Mouse (Mus musculus) limb, embryonic 14.5 days (tissue): ENCODE data around the gene Olfr1336. TPM values are rescaled to one million over a fixed set of nuclear protein-coding genes. Genes with fewer than 3 reads are reported as not detected.

Source experiments
- ATAC-seq: fragments of 200-750 bp; cut with Nextera tagmentation; 2 replicates; pipeline ENCODE4 v1.8.0; 2017; ENCODE audit warnings: low read depth, moderate number of reproducible peaks, moderate TSS enrichment; ENCODE audit not compliant: low FRiP score
- DNase-seq: peaks from one replicate; pipeline ENCODE4 v3.0.0-alpha.2; 2015; ENCODE audit warnings: low spot score
- H3K27ac ChIP-seq: fragments of 300-500 bp; sonication (generic); replicated peaks from 2 replicates; pipeline ENCODE4 v1.5.1; 2014; ENCODE audit warnings: low read depth, mild to moderate bottlenecking, low read length, moderate library complexity, mixed read lengths
- H3K27me3 ChIP-seq: fragments of 300-500 bp; sonication (generic); 2 replicates; pipeline ENCODE4 v1.6.1; 2014; ENCODE audit warnings: low read length, mixed read lengths; ENCODE audit not compliant: control insufficient read depth, insufficient read depth
- H3K36me3 ChIP-seq: fragments of 300-500 bp; sonication (generic); 2 replicates; pipeline ENCODE4 v1.6.1; 2014; ENCODE audit warnings: mild to moderate bottlenecking, low read length, moderate library complexity, mixed read lengths; ENCODE audit not compliant: control insufficient read depth, insufficient read depth
- H3K4me1 ChIP-seq: fragments of 300-500 bp; sonication (generic); 2 replicates; pipeline ENCODE4 v1.6.1; 2014; ENCODE audit warnings: antibody characterized with exemption, low read length, mixed read lengths; ENCODE audit not compliant: control insufficient read depth, insufficient read depth
- H3K4me2 ChIP-seq: fragments of 300-500 bp; sonication (generic); replicated peaks from 2 replicates; pipeline ENCODE4 v1.6.1; 2014; ENCODE audit warnings: low read depth, mild to moderate bottlenecking, low read length, moderate library complexity; ENCODE audit not compliant: severe bottlenecking
- H3K4me3 ChIP-seq: fragments of 300-500 bp; sonication (generic); replicated peaks from 2 replicates; pipeline ENCODE4 v1.5.1; 2014; ENCODE audit warnings: low read length
- H3K9ac ChIP-seq: fragments of 300-500 bp; sonication (generic); 2 replicates; pipeline ENCODE4 v1.6.1; 2014; ENCODE audit warnings: mild to moderate bottlenecking, low read depth, low read length, moderate library complexity; ENCODE audit not compliant: severe bottlenecking
- H3K9me3 ChIP-seq: fragments of 300-500 bp; sonication (generic); 2 replicates; pipeline ENCODE4 v1.6.1; 2016; ENCODE audit warnings: low read length; ENCODE audit not compliant: control insufficient read depth
- POLR2A ChIP-seq: fragments of 200-500 bp; IDR thresholded peaks from 2 replicates; pipeline ENCODE4 v1.8.0; 2012; ENCODE audit warnings: inconsistent platforms, mild to moderate bottlenecking, moderate library complexity, borderline replicate concordance; ENCODE audit not compliant: insufficient read depth, insufficient read length; ENCODE audit errors: extremely low read depth
- WGBS: fragments of 180-500 bp; shearing (Covaris S2); extraction: QIAGEN DNeasy Blood & Tissue Kit; methylation state at CpG from one replicate; pipeline ENCODE4 v1.1.7; 2014; 5-methylcytosine and 5-hydroxymethylcytosine counted together
- polyA plus RNA-seq, 2 experiments: library from polyadenylated mRNA; depleted of rRNA in 1 of 2; stranded (reverse) in 1 of 2; unstranded in 1 of 2; fragments of >200 nt; fragmentation: Nextera tagmentation in 1 of 2; extraction: Ambion mirVana in 1 of 2; gene quantifications; 2 replicates each; pipeline versions ENCODE4 v1.2.1 to v1.2.3; 2012 to 2014

Olfr1336 gene
- polyA plus RNA-seq (2012; rRNA removed), result not detected in 2 replicates
- polyA plus RNA-seq (2014; fragmentation: Nextera tagmentation; extraction: Ambion mirVana), result not detected in 2 replicates

DNA sequence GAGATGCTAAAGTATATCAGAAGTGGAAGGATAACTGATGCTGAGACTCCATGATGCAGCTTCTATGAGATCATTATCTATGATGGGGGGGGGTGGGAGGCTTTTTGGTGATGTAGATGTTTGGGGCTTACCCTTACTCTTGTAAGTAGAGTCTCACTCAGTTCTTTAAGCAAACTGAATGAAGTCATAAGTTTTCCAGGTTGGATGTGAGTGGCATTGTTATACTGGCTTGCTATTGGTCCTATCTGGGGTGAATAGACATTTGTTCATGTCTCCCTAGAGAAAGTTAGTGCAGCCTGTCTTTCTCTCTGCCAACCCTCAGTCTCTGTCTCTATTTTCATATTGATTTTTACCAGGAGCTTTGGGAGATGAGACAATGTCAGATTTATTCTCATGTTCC lies at the start of gene Olfr1336:
Gene Olfr1336 (plus strand): TSS at position 301 of the 400 bp plus-strand sequence.
- H3K4me3 ChIP-seq, result no peak within 1 kb of the TSS
- DNase-seq, result no peak
- H3K36me3 ChIP-seq, result no peaks in the 10 kb centered on the region
- no peak within 1 kb of the TSS for H3K4me2 ChIP-seq
- no peak within 1 kb of the TSS for H3K27ac ChIP-seq
- no peaks in the 10 kb centered on the region for H3K4me1 ChIP-seq
- TF ChIP-seq POLR2A, result no peak
- ATAC-seq, result no peak
- H3K9me3 ChIP-seq, result no peaks in the 10 kb centered on the region
- H3K27me3 ChIP-seq, result no peaks in the 10 kb centered on the region
- H3K9ac ChIP-seq, result no peak within 1 kb of the TSS

- Histone ChIP-seq H3K27me3 (no peaks in the 10 kb centered on the region), H3K4me3 (no peak within 1 kb of the TSS), H3K36me3 (no peaks in the 10 kb centered on the region), H3K9me3 (no peaks in the 10 kb centered on the region), H3K4me2 (no peak within 1 kb of the TSS), H3K27ac (no peak within 1 kb of the TSS), H3K4me1 (no peaks in the 10 kb centered on the region), H3K9ac (no peak within 1 kb of the TSS)
- ATAC-seq (peak; percentile 96), DNase-seq (peak; percentile 99)
- no peak for TF ChIP-seq POLR2A
- under 1% methylated on average over 17 of the region's 17 CpGs for WGBS
Measured at GRCm38 (mm10) chr7:6410043-6410442, 45.9 kb upstream of the Olfr1336 start, which contains the start of gene Gm20715. TSS of gene Gm20715 (plus strand) at chr7:6410277.

DNA sequence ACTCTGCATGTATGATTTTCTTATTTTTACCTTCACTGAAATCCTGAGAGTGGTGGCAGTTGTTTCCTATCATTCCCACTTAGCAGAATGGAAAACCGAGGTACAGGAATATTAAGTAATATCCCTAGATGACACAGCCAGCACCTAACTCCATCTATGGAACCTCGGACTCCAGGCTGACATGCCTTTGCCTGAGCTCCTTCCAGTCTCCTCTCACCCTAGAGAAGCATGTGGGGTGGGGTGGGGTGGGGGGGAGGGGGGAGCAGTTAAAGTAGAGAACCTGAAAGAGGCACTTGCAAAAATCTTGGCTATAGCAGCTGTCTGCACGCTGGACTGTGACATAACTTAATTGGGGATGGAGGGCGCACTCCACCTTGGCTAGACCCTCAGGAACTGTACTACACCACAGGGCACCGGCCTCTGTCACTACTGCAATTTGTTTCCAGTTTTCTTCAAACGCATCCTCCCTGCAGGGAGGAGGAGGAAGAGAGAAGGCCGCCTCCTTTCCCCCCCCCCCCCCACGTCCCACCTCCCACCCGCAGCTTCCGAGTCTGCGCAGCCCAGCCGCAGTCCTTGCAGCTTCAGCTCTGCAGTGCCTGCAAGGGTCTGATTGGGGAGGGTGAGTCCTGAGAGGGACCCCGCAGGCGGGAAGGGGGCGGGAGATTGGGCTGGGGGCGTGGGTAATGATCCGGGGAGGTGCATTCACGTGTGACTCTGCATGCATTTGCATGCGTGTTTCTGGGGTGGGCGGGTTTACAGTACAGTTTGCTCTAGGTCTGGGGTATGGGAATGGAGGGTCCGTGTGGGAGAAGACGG lies 41.1 kb upstream of the Olfr1336 start:
- Histone ChIP-seq H3K4me3 (no peak overlapping the region), H3K4me2 (no peak overlapping the region), H3K27ac (no peak overlapping the region), H3K4me1 (no peaks in the 10 kb centered on the region), H3K36me3 (no peaks in the 10 kb centered on the region), H3K27me3 (no peaks in the 10 kb centered on the region), H3K9me3 (no peaks in the 10 kb centered on the region), H3K9ac (no peak overlapping the region)
- 9% methylated on average over 19 of the region's 22 CpGs for WGBS
- ATAC-seq (no peak), DNase-seq (no peak)
- no peak for TF ChIP-seq POLR2A

DNA sequence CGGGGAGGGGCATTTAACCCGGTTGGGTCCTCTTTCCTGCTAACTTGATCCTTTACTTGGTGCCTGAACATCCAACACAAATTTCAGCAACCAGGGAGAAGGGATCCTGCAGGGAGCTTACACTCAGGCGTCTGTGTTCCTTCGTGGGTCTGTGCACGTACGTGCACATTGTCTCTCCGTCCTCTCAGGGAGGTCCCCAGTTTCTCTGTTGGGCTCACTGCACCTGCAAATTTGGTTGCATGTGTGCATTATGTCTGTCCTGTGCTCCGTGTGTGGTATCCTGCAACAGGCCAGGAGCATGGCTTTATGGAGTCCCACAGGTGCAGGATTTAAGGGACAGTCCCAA lies 40.6 kb upstream of the Olfr1336 start:
- no peak for ATAC-seq
- DNase-seq, result no peak
- 17% methylated on average over 8 of the region's 8 CpGs for WGBS
- no peaks in the 10 kb centered on the region for H3K36me3 ChIP-seq
- H3K4me2 ChIP-seq, result no peak overlapping the region
- TF ChIP-seq POLR2A, result no peak
- no peaks in the 10 kb centered on the region for H3K4me1 ChIP-seq
- no peaks in the 10 kb centered on the region for H3K27me3 ChIP-seq
- H3K4me3 ChIP-seq, result no peak overlapping the region
- no peak overlapping the region for H3K27ac ChIP-seq
- H3K9me3 ChIP-seq, result no peaks in the 10 kb centered on the region
- H3K9ac ChIP-seq, result no peak overlapping the region

GRCm38 (mm10) chr7:6419894-6420293 lies 36.1 kb upstream of the Olfr1336 start:
- Histone ChIP-seq H3K4me3 (no peak overlapping the region), H3K36me3 (no peaks in the 10 kb centered on the region), H3K4me1 (no peaks in the 10 kb centered on the region), H3K9me3 (no peaks in the 10 kb centered on the region), H3K27ac (no peak overlapping the region), H3K9ac (no peak overlapping the region), H3K4me2 (no peak overlapping the region), H3K27me3 (no peaks in the 10 kb centered on the region)
- no peak for DNase-seq
- no peak for ATAC-seq
- WGBS, result 67% methylated on average over 6 of the region's 6 CpGs
- no peak for TF ChIP-seq POLR2A
